Mouse (Mus musculus) megakaryocyte, embryonic 14.5 days (primary cell): ENCODE measurements around the gene Intu.

Experiments
- FLI1 ChIP-seq: IDR thresholded peaks from 2 replicates; pipeline ENCODE4 v1.6.1; 2012; ENCODE audit warnings: low read length, inconsistent platforms, mixed read lengths
- GATA1 ChIP-seq: IDR thresholded peaks from 3 replicates; pipeline ENCODE4 v1.6.1; 2012; ENCODE audit warnings: mixed read lengths, low read length, inconsistent platforms, borderline replicate concordance

DNA sequence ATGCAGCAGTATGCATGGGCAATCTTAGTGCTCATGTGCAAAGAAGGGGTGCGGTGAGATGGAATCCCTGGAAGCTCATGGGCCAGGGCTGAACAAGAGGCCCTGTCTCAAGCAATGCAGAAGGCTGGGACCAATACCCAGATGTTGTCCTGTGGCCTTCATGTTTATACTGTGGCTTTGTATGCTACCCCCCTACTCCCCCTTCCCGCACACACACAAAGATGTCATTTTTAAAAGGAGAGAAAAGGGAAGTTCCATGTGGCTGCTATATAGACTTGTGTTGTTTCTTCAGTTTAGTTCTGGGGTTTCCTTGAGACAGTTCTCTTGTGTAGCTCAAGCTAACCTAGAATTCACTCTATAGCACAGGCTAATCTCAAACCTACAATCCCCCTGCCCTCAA, 129.1 kb downstream of the Intu start:
- TF ChIP-seq GATA1 (no peak), FLI1 (no peak)
